ENCODE assay signal across 8 mouse cellular contexts in the genomic region with DNA sequence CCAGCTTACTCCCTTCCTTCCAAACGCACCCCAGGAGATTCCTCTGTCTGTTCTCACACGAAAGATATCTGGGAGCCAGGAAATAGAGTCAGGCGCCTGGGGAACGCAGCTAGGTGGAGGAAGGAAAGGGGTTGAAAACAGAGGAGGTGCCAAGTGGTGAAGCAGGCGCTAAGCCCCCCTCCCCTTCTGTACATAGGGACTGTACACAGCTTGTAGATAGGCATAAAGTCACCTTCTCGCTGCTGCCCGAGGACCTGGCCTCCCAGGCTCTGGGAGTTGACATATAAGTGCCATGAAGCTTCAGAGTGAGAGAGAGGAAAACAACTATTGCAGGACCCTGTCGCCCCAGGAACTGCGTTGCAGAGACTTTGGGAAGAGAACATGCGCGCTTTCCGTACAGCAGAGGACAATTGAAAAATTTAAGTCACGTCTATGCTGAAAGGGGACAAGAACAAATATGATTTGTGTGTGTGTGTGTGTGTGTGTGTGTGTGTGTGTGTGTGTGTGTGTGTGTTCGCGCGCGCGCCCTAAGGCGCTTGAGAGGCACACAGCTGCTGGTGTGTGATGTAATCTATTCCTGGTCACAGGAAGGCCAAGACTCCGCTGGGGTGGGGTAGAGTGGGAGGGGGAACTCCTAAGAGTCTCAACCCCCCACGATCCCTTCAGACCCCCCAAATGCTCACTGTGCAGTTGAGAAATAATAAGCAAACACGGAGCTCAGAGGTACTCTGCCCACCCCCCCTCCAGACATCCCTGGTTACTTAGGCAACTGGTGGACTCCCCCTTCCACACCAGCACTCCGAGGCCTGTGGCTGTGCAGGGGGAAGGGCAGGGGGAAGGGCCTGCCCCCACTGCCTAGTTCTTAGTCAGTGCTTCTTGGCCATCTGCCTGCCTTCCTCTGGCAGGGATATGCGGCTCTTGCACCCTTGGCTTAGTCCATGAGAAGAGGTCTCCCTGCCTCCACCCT. TPM values are rescaled to one million over a fixed set of nuclear protein-coding genes. Genes with fewer than 3 reads are reported as not detected.
DNase-seq lines count a peak whose midpoint lies in the region; ATAC-seq and TF ChIP-seq lines count a peak whose summit lies in the region.

No protein-coding gene starts in this region.

- TF ChIP-seq CTCF in E14TG2a.4 (conservative IDR thresholded peaks at IDR 0.05; ENCODE audit: low read length), result no peak

- H3K36me3 ChIP-seq in E14TG2a.4 (ENCODE audit: insufficient read depth, low read length), result no peaks in the 10 kb centered on the region
- no peaks in the 10 kb centered on the region for H3K36me3 ChIP-seq in forebrain, embryonic 14.5 days (ENCODE audit: control insufficient read depth, insufficient read depth, low read length)

- 35% methylated on average over 24 of the region's 24 CpGs for WGBS in forebrain, embryonic 14.5 days

- peak overlapping the region; percentile 6; the same call in 1 of the 2 replicates for H3K4me2 ChIP-seq in forebrain, embryonic 14.5 days (ENCODE audit: low read length)

- peaks cover 51% of the 10 kb centered on the region for H3K4me1 ChIP-seq in E14TG2a.4 (replicated peaks; ENCODE audit: low read depth, low read length)
- peaks cover 10% of the 10 kb centered on the region for H3K4me1 ChIP-seq in forebrain, embryonic 14.5 days (ENCODE audit: control insufficient read depth, insufficient read depth, low read length)

- no peaks in the 10 kb centered on the region for H3K27me3 ChIP-seq in E14TG2a.4 (ENCODE audit: insufficient read depth, low read length)
- H3K27me3 ChIP-seq in forebrain, embryonic 14.5 days (replicated peaks; ENCODE audit: control insufficient read depth, insufficient read depth, low read length), result no peaks in the 10 kb centered on the region

- ATAC-seq in forebrain, embryonic 14.5 days, result peak; percentile 83

- intact Hi-C loops in heart, postnatal 36 days (cut with DNase I), result loop anchor here (1.0 to 2.0 kb wide), 3 partner anchors 25 to 57 kb away; no protein-coding TSS in a partner anchor

- H3K9me3 ChIP-seq in E14TG2a.4 (ENCODE audit: low read length), result peaks cover 2% of the 10 kb centered on the region
- no peaks in the 10 kb centered on the region for H3K9me3 ChIP-seq in forebrain, embryonic 14.5 days (replicated peaks; ENCODE audit: control insufficient read depth, low read length)

- no peak overlapping the region for H3K9ac ChIP-seq in forebrain, embryonic 14.5 days (ENCODE audit: low read length)

- H3K27ac ChIP-seq in forebrain, embryonic 14.5 days (ENCODE audit: low read depth, low read length), result peak overlapping the region; percentile 61

- peak; percentile 89 to 90 for DNase-seq in adrenal gland, postnatal 36 days
- peak; percentile 76 for DNase-seq in forebrain, embryonic 14.5 days (ENCODE audit: low spot score)
- DNase-seq in heart, postnatal 36 days, result peak; percentile 87 to 88
- peak; percentile 26 to 38 for DNase-seq in layer of hippocampus, adult 8-10 months (ENCODE audit: low spot score in 2 of 2)
- DNase-seq in lung, postnatal 14 days, result peak; percentile 86
- peak; percentile 79 for DNase-seq in ovary, postnatal 36 days (ENCODE audit: low spot score)
- DNase-seq in urinary bladder, adult 2 months (ENCODE audit: low spot score), result peak; percentile 46

- H3K4me3 ChIP-seq in E14TG2a.4 (replicated peaks; ENCODE audit: low read length), result peak overlapping the region; percentile 63
- H3K4me3 ChIP-seq in forebrain, embryonic 14.5 days (ENCODE audit: low read depth, low read length), result no peak overlapping the region

RNA-seq across cellular contexts. Expression of gene Gm11084, which starts 17.5 kb away (rescaled TPM):
- not detected for total RNA-seq in adrenal gland, postnatal 36 days (2021)
- not detected in 2 replicates for polyA plus RNA-seq in forebrain, embryonic 14.5 days (2014; fragmentation: Nextera tagmentation; extraction: Ambion mirVana)
- not detected for total RNA-seq in heart, postnatal 36 days (2021)
- not detected for total RNA-seq in layer of hippocampus, adult 8-10 months (2022)
- polyA plus RNA-seq in urinary bladder, adult 2 months (2012; rRNA removed), result not detected in 2 replicates

RNA-seq across cellular contexts. Expression of gene Sp3, which starts 23.8 kb away (rescaled TPM):
- total RNA-seq in adrenal gland, postnatal 36 days (2021), result 10 to 100 TPM; 54.0 to 62.2 TPM
- 61.9 and 64.6 TPM in 2 replicates for polyA plus RNA-seq in forebrain, embryonic 14.5 days (2014; fragmentation: Nextera tagmentation; extraction: Ambion mirVana)
- 10 to 100 TPM; 34.9 to 37.6 TPM for total RNA-seq in heart, postnatal 36 days (2021)
- total RNA-seq in layer of hippocampus, adult 8-10 months (2022), result 10 to 100 TPM; 58.5 to 74.7 (median 68.0) TPM
- 26.1 and 28.5 TPM in 2 replicates for polyA plus RNA-seq in urinary bladder, adult 2 months (2012; rRNA removed)

Comparison
In these comparisons a context has a peak if more than half of its experiments do, and no peak if none do; other contexts are left out.
1. DNase-seq: peak in every context shown above with its lines; median percentile 90 in adrenal gland, postnatal 36 days; 88 in heart, postnatal 36 days; 86 in lung, postnatal 14 days; 79 in ovary, postnatal 36 days; 76 in forebrain, embryonic 14.5 days; 46 in urinary bladder, adult 2 months; 32 in layer of hippocampus, adult 8-10 months.